Mouse (Mus musculus): ENCODE measurements at regions not wholly inside any gene's neighbourhood (a gene's known extent, or its start where the extent isn't known, plus 50 kb on each side); places are given as distances from the start of the nearest gene placed in this dataset.
A peak's percentile ranks its signal among the peaks of the same experiment; 100 is the strongest.

GRCm38 (mm10) chr5:133156115-133156857 is 613.1 kb upstream of the Auts2 start:
- DNase-seq (ENCODE audit: extremely low spot score in 1 of 2, low spot score in 1 of 2), result peak; percentile 20 to 24

DNA sequence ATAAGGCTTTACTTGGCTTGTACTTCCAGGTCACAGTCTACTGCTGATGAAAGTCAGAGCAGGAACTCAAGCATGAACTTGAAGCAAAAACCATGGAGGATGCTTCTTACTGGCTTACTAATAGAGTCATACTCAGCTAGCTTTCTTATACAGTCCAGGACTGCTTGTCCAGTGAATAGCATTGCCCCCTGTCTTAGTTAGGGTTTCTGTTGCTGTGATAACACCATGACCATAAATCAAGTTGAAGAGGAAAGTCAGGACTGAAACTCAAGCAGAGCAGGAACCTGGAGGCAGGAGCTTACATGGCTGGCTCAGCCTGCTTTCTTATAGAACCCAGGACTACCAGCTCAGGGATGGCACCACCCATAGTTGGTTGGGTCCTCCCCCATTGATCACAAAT is 602.9 kb upstream of the Auts2 start:
- DNase-seq (ENCODE audit: extremely low spot score in 1 of 2, low spot score in 1 of 2), result no peak

DNA sequence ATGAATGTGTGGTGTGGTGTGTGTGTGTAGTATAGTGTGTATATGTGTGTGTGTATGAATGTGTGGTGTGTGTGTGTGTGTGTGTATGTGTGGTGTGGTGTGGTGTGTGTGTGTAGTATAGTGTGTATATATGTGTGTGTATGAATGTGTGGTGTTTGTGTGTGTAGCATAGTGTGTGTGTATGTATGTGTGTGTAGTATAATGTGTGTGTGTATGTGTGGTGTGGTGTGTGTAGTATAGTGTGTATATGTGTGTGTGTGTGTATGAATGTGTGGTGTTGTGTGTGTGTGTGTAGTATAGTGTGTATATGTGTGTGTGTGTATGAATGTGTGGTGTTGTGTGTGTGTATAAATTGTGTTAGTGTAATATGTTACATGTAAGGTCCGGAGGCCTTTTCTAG is 600.5 kb upstream of the Auts2 start:
- no peak for DNase-seq (ENCODE audit: extremely low spot score in 1 of 2, low spot score in 1 of 2)

DNA sequence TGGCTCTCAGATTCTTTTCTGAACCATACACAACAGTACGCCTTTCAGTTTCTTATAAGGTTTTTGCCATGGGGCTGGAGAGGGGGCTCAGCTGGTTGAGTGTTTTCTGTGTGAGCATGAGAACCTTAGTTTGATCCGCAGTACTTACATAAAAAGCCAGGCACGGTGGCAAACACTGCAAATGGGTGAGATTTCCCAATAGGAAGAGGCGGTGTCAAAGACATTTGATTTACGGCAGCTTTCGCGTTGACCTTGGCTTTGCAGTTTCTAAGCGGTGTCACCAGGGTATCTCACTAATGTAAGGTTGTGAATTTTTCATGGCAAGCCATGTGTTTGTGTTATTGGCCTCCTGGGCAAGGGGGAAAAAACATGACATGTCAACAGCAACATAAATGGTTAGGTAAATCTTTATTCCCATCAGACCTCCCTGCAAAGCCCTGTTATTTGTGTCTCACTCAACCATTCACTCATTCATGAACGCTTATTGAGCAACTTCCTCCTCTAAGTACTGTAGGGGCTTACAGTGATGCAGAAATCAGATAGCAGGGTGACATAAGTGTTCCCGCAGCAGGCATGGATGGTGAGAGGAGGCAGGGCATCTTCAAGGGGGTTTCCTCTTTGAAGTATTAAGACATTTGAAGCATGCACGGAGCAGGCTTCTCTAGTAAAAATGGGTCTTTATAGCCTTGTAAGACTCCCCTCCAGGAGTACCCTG is 599.4 kb upstream of the Auts2 start:
- DNase-seq (ENCODE audit: extremely low spot score in 1 of 2, low spot score in 1 of 2), result no peak

GRCm38 (mm10) chr5:133131042-133131441 is 587.9 kb upstream of the Auts2 start:
- no peak for DNase-seq (ENCODE audit: extremely low spot score in 1 of 2, low spot score in 1 of 2)

GRCm38 (mm10) chr5:133130316-133130715 is 587.2 kb upstream of the Auts2 start:
- DNase-seq (ENCODE audit: extremely low spot score in 1 of 2, low spot score in 1 of 2), result no peak

GRCm38 (mm10) chr5:133124223-133124622 is 581.1 kb upstream of the Auts2 start:
- no peak for DNase-seq (ENCODE audit: extremely low spot score in 1 of 2, low spot score in 1 of 2)

GRCm38 (mm10) chr5:133113946-133114345 is 570.8 kb upstream of the Auts2 start:
- DNase-seq (ENCODE audit: extremely low spot score in 1 of 2, low spot score in 1 of 2), result no peak

DNA sequence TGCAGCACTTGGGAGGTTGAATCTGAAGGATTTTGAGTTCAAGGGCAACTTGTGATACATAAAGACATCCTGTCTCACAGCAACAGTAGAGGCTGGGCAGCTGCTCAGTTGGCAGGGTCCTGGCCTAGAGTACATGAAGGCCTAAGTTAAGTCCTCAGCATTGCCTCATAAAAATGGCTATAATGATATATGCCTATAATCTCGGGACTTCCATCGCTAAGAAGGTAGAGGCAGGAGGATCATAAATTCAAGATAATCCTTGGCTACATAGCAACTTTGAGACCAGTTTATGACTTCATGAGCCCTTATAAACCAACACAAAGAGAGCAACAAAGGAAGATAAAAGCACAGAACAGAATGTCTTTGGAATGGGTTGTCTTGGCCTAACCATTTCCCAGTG is 570.0 kb upstream of the Auts2 start:
- no peak for DNase-seq (ENCODE audit: extremely low spot score in 1 of 2, low spot score in 1 of 2)

- DNase-seq (ENCODE audit: extremely low spot score in 1 of 2, low spot score in 1 of 2), result peak in 1 of 2 experiments; percentile 17
These were observed 563.7 kb upstream of the Auts2 start for GRCm38 (mm10) chr5:133106691-133107354.

- no peak for DNase-seq (ENCODE audit: extremely low spot score in 1 of 2, low spot score in 1 of 2)
These were observed 553.2 kb upstream of the Auts2 start for GRCm38 (mm10) chr5:133096340-133096739.

DNA sequence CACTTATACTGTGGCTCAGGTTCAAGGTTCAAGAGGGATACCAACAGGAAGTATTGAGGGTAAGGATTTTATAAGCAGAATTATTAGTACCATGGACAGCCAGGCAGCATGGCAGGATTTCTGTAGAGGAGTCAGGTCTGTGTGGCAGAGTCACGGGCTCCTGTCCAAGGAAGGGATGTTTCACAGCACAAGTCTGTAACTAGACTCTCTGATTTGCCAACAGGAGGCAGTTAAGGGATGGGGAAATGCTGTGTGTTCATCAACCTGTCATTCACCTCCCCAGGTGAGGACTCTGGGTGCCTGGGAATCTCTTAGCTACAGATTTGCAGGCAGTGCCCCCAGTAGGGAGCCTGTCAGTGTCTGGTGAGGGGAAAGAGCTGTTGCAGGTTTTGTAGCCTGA is 541.7 kb upstream of the Auts2 start:
- DNase-seq (ENCODE audit: extremely low spot score in 1 of 2, low spot score in 1 of 2), result no peak

DNA sequence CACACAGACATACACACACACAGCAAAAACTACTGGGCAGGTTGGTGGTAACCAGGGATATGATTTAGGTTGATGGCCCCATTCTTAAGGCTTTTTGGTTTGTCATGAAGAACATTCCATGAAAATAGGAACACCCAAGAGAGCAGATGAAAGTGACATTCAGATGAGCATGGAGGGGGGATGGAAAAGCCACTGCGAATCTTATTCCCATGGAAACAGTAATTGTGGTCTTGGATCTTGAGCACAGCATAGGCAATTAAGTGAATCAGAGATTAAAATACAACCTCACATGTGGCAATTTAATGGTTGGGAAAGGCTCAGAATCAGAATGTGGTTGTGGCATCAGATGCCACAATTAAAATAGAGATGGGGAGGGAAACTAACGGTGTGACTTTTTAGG is 537.6 kb upstream of the Auts2 start:
- no peak for DNase-seq (ENCODE audit: extremely low spot score in 1 of 2, low spot score in 1 of 2)

GRCm38 (mm10) chr5:133078916-133079315 is 535.8 kb upstream of the Auts2 start:
- DNase-seq (ENCODE audit: extremely low spot score in 1 of 2, low spot score in 1 of 2), result no peak

GRCm38 (mm10) chr5:133078390-133078789 is 535.2 kb upstream of the Auts2 start:
- DNase-seq (ENCODE audit: extremely low spot score in 1 of 2, low spot score in 1 of 2), result no peak

- DNase-seq (ENCODE audit: extremely low spot score in 1 of 2, low spot score in 1 of 2), result no peak
These were observed 530.2 kb upstream of the Auts2 start for GRCm38 (mm10) chr5:133073317-133073716.

DNA sequence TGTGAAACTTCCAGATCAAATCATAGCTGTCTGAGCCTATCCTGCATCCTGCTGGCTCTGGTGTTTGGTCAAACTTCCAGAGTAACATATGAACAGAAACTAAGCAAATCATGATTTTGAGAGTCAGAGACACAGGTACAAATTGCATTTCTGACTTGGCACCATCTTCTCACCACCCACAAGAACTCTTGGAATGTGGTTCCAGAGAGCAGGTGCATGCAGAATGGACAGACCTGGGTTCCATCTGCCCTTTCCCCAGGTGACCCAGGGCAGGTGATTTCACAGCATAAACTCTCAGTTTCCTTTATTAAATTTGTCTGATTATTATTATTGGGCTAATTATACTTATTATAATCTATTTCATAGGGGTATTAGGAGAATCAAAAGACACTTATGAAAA is 527.0 kb upstream of the Auts2 start:
- no peak for DNase-seq (ENCODE audit: extremely low spot score in 1 of 2, low spot score in 1 of 2)

DNA sequence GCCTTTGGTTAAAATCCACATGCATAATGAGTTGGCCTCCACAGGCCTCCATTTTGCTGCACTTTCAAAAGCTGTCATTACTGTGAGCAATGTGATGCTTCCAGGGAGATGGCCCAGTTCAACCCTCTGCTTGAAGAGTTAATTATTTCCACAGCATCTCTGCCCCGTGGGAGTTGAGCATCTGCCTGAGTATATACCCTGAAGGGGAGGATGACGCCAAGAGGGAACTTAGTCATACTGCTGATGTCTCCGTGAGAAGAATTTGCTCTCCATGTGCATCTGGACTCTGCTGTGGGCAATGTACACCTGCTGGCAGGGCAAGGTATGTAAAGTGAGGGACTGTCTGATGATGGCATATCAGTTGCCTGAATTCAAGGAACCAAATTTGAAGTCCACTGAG is 519.3 kb upstream of the Auts2 start:
- DNase-seq (ENCODE audit: extremely low spot score in 1 of 2, low spot score in 1 of 2), result no peak

DNA sequence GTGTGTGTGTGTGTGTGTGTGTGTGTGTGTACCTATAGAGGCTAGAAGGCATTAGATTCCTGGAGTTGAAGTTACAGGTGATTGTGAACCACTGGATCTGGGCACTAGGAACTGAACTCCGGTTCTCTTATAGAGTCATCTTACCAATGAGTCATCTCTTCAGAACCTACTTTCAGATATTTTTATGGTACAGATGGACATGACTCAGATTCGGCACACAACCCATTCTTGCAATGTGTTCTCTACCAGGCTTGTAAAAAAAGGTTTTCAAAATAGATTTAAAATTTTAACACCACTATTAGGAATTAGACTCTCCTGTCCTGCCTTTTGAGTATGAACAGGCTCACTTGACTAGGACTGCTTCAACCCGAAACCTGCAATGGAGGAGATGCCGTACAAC is 504.3 kb upstream of the Auts2 start:
- no peak for DNase-seq (ENCODE audit: extremely low spot score in 1 of 2, low spot score in 1 of 2)

DNA sequence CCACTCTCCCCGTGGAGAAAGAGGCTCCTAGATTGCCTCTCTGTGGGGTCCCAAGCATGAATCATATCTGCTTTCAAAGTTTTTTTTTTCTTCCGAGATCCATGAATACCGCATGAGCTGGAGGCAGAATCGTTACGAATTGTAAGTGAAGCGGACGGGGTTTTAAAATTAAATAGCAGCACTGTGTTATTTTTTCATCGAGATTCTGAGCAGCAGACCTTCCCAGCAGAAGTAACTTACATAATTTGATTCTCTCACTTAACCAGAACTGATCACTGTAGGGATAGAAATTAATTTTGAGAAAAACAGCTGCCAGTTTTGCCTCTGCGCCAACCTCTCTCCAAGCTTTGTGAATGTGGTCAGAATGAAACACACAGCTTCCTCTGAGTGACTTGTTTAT is 502.5 kb upstream of the Auts2 start:
- DNase-seq (ENCODE audit: extremely low spot score in 1 of 2, low spot score in 1 of 2), result no peak

DNA sequence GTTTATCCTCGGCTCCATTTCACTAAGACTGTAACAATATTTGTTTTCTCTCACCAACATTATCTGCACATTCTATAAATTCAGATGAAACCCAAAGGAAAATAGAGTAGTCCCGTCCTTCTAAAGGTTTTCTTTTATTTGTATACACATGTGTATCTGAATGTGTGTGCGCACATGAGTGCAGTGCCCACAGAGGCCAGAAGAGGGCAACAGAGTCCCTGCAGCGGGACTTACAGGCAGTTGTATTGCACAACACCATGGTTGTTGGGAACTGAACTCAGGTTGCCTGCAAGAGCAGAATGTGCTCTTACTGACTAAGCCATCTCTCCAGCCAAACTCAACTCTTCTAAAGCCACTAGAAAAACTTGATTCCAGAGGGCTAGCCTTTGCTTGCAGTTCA is 484.4 kb upstream of the Auts2 start:
- DNase-seq (ENCODE audit: extremely low spot score in 1 of 2, low spot score in 1 of 2), result no peak

GRCm38 (mm10) chr5:133025121-133025520 is 482.0 kb upstream of the Auts2 start:
- no peak for DNase-seq (ENCODE audit: extremely low spot score in 1 of 2, low spot score in 1 of 2)

Data from layer of hippocampus, postnatal 25 days (tissue).